Mouse (Mus musculus) urinary bladder, adult 18-20 months (tissue): ENCODE data around the gene Tmem262.
A peak's percentile ranks its signal among the peaks of the same experiment; 100 is the strongest.
"Not testable (repeated sequence)": the region's sequence is repeated elsewhere in the genome, so short reads cannot be mapped to it uniquely, and the experiment has no call there.

ENCODE experiments used
- DNase-seq, 2 experiments: peaks; one replicate each; pipeline ENCODE4 v3.0.0; 2022; ENCODE audit warnings: low spot score in 2 of 2, mixed read lengths in 2 of 2

Gene Tmem262

DNA sequence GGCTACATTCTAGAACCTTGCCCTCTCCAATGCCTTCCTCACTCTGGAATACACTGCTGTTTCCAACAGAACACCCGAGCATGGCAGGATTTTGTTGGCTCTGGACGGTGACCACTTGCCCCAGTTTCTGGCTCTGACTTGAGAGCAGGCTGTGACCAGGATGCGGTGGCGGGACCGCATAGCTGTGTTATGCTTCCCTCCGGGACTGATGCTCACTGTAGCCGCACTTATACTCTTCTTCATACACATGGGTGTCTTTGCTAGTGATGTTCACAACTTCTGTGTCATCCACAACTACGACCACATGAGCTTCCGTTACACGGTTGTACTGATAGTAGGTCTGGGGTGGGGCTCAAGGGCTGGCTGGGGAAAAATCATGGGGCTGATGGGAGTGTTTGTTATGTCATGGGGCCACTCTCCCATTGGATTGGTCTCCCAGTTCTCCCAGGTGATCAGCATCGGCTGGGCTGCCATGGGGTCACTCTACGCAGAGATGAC, at the start of gene Tmem262:
Gene Tmem262 (plus strand): TSS at position 51 of the 498 bp plus-strand sequence.
- DNase-seq: no peak

- no peak for DNase-seq
Observed at GRCm38 (mm10) chr19:6030520-6031280, 49.1 kb upstream of the Tmem262 start.

GRCm38 (mm10) chr19:6035966-6036585, 43.8 kb upstream of the Tmem262 start:
- no peak for DNase-seq

DNA sequence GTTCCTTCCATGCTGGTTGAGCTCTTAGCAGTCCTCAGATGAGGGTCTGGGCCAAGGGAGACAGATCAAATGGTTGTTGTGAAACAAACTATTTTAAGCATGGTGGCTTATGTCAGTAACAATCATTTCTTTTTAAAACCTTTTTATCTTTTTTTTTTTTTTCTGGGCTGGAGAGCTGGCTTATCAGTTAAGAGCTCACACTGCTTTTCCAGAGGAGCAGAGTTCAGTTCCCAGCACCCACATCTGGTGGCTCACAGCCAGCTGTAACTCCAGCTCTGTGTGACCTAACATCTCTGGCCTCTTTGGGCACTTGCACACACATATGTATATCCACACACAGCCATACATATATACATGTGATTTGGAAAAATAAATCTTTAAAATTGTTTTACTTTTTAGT, 42.1 kb upstream of the Tmem262 start:
- no peak for DNase-seq

DNA sequence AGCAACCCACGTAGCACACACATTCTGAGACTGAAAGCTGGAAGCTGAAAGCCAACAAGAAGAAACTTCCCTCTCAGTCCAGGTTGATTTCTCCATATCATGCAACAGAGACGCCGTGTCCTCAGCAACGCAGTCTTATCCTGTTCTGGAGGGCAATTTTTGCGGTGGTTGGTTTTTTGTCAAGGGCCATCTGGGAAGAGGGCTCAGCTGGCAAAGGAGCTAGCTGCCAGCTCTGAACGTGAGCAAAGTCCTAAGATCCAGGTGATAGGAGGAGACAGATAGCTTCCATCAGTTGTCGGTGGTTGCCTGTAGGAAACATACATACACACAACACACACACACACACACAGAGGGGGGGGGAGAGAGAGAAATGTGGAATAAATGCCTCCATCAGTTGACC, 41.5 kb upstream of the Tmem262 start:
- no peak for DNase-seq

DNA sequence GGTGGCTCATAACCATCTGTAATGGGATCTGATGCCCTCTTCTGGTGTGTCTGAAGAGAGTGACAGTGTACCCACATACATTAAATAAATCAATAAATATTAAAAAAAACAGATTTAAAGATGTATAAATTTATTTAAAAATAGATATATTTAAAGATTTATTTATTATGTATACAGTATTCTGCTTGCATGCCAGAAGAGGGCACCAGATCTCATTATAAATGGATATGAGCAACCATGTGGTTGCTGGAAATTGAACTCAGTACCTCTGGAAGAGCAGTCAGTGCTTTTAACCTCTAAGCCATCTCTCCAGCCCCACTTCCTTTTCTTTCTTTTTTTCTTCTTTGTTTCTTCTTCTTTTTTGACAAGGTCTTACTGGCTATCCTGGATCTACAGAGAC, 39.8 kb upstream of the Tmem262 start:
- DNase-seq: no peak

- no peak for DNase-seq
Observed at GRCm38 (mm10) chr19:6042293-6042692, 37.5 kb upstream of the Tmem262 start.

DNA sequence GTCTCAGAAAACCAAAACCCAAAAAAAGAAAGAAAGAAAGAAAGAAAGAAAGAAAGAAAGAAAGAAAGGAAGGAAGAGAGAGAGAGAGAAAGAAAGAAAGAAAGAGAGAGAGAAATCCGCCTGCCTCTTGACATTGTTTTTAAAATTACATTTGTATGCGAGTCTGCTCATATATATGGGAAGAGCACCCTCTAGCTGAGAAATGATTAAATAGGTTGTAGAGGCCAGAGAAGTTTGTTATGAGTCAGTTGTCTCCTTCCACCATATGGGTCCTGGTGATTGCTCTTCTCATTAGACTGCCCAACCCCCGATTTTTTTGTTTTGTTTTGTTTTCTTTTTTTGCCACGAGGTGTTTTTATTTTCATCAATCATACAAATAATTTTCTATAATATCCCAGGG, 35.7 kb upstream of the Tmem262 start:
- not testable (repeated sequence) for DNase-seq

- DNase-seq: no peak
Observed at GRCm38 (mm10) chr19:6045366-6046293, 34.2 kb upstream of the Tmem262 start.

DNA sequence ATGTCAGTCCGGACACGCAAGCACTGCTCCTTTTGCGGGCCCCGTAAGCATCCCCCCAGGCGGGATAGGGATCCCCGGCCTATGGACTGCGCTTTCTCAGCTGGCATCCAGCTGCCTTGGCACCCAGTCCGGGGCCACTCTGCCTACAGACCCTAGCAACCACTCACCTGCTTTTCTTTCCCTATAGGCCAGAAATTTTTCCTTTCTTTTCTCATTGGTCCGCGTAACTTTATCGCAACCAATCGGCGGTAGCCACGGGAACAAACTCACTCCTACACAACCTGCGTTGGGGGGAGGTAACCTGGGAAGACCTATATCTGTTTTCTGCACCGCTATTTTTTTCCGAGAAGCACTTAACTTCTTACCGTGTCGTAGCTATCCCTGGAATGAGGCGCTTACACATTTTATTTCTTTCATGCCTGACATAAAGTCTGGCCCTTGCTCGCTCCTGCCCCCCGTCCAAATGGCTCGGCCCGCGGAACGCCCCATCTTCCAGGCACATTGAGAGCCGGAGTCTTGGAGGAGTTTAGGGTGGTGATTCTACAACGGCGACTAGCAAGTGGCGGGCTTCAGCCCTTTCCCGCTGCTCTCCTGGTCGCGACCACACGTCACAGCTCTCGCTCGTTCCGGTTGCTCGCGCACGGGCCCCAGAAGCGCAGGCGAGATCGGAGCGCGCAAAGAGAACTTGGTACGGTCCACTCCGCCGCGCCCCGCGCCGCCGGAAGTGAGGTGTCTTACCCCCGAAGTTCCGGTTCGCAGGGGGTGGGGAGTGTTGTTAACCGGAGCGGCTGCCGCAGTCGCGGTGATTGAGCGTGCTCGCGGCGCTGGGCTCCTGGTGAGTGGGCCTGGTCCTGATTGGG, 33.3 kb upstream of the Tmem262 start, which contains the start of gene Syvn1:
Gene Syvn1 (plus strand): TSS at position 283 of the 860 bp plus-strand sequence.
- DNase-seq: peak; percentile 84 to 88

DNA sequence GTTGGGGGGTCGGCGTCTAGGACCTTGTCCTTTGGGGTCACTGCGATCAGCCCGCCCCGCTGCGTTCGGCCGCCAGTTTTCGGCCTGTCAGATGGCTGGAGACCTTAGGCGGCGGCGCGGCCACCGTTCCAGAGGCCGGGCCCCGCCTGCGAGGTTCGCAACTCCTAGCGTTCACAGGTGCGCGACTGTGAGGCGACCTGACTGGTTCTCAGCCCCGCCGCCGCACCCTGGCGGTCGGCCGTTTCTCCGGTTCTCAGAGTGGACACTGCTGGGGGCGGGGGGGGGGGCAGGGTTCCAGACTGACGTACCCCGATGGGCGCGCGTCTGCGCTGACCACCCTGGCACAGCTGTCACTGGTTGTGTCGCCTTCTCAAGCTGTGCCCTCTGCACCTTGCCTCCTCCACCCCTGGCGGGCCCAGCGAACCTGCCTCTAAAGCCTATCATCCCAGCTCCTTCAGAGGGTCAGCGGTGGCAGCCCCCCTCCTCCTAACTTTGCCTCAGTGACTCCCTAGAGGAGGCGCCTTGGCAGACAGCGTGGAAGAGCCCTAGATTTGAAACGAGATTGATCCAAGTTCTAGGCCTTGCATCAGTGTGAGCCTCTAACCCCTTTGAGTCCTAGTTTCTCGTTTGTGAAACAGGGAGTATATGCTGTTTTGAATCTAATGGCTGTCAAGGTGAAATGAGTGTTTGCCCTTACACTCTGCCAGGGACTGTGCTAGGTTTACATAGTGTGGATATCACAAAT, 32.5 kb upstream of the Tmem262 start:
- DNase-seq: no peak

- DNase-seq: no peak
Observed at GRCm38 (mm10) chr19:6047899-6048166, 32.0 kb upstream of the Tmem262 start.

- DNase-seq: no peak
Observed at GRCm38 (mm10) chr19:6048681-6049410, 31.0 kb upstream of the Tmem262 start.

- DNase-seq: no peak
Observed at GRCm38 (mm10) chr19:6052516-6052915, 27.3 kb upstream of the Tmem262 start.

- DNase-seq: no peak
Observed at GRCm38 (mm10) chr19:6054296-6054695, 25.5 kb upstream of the Tmem262 start.

DNA sequence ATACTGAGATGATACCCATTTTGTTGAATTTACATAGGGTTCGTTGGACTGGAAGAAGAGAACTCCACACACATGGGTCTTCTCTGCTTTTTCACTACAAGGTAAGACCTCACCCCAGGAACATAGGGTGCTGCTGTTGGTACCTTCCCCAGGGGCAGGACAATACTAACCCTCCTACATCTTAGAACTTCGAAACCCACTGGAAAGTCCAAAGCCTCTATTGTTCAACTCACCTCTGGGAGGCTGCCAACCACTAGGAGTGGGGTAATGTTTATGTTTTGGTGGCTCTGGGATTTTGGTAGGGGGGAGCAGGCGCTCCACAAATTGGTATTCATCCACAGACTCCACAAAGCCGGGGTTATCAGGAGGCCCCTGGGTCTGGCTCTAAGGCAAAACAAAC, 23.1 kb upstream of the Tmem262 start:
- no peak for DNase-seq

DNA sequence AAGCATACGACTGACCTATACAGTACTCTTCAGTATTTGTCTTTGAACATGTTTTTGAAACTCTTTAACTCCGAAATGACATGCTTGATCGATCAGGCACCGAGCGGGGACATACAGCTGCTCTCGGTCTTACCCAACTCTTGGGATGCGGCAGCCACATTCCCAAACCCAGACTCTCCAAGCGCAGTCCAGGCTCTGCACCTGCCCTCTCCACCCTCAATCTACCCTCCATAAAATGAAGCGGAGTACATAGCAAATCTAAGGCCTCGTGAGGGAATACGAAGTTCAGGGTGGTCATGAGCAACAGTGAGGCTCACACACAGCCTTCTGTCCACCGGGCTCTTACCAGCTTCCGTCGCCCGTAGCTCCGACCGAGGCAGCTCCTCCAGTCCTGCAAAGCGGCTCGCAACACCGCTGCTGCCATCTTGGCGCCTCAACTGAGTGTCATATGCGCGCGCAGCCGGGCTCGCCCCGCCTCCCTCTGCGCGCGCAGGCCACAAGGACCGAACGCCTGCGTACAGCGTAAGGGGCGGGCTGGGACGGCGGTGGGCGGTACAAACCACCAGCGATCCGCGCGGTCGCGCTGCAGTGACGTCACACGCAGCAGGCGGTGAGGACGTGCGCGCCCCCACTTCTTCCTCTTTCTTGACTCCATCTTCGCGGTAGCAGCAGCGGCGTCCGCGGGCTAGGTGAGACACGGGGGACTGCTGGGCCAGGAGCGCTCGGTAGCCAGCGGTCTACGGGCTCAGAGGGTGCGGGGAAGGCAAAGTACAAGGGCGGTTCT, 22.3 kb upstream of the Tmem262 start, which contains the start of the genes Mrpl49 and Fau:
Gene Mrpl49 (minus strand): TSS at position 473 of the 784 bp plus-strand sequence.
Gene Fau (plus strand): TSS at position 532 of the 784 bp plus-strand sequence.
- DNase-seq: peak; percentile 97

GRCm38 (mm10) chr19:6058513-6058912, 21.3 kb upstream of the Tmem262 start:
- no peak for DNase-seq

- DNase-seq: no peak
Observed at GRCm38 (mm10) chr19:6058966-6059365, 20.9 kb upstream of the Tmem262 start.
